Mouse (Mus musculus): ENCODE data around the gene Nelfe.

The Nelfe gene

GRCm38 (mm10) chr17:34894074-34894597 is 43.9 kb downstream of the Nelfe start:
- WGBS: 2% methylated on average over 45 of the region's 51 CpGs

- 9% methylated on average over 49 of the region's 51 CpGs for WGBS
Measured at GRCm38 (mm10) chr17:34894801-34895530, 44.8 kb downstream of the Nelfe start.

- 95% methylated on average over 15 of the region's 15 CpGs for WGBS
Measured at GRCm38 (mm10) chr17:34895724-34896123, 45.5 kb downstream of the Nelfe start.

- WGBS: 84% methylated on average over 17 of the region's 17 CpGs
Measured at GRCm38 (mm10) chr17:34896366-34896765, 46.2 kb downstream of the Nelfe start.

- WGBS: 10% methylated on average over 10 of the region's 10 CpGs
Measured at GRCm38 (mm10) chr17:34897373-34898159, 47.4 kb downstream of the Nelfe start.

- WGBS: under 1% methylated on average over 44 of the region's 44 CpGs
Measured at GRCm38 (mm10) chr17:34898160-34898586, 48.0 kb downstream of the Nelfe start, which contains the start of the genes C2 and Ehmt2. Gene C2, minus strand, starts transcription at chr17:34898265. Gene Ehmt2, plus strand, starts transcription at chr17:34898469.

- 4% methylated on average over 23 of the region's 47 CpGs for WGBS
Measured at GRCm38 (mm10) chr17:34898706-34899052, 48.5 kb downstream of the Nelfe start.

GRCm38 (mm10) chr17:34899053-34899889 is 49.1 kb downstream of the Nelfe start:
- 2% methylated on average over 40 of the region's 45 CpGs for WGBS

GRCm38 (mm10) chr17:34899890-34900243 is 49.7 kb downstream of the Nelfe start:
- WGBS: 0% methylated on average over 5 of the region's 5 CpGs

GRCm38 (mm10) chr17:34901948-34902347 is 51.8 kb downstream of the Nelfe start:
- 86% methylated on average over 9 of the region's 10 CpGs for WGBS

GRCm38 (mm10) chr17:34902895-34903294 is 52.7 kb downstream of the Nelfe start:
- 89% methylated on average over 9 of the region's 9 CpGs for WGBS
